Mouse (Mus musculus) induced T-regulatory cell, adult 2 months (primary cell): ENCODE measurements around the gene Mllt11.

ENCODE experiments used
- DNase-seq: peaks from one replicate; pipeline ENCODE4 v3.0.0-alpha.2; 2012; ENCODE audit warnings: low read depth

Mllt11 gene

GRCm38 (mm10) chr3:95246465-95247231 lies 14.7 kb upstream of the Mllt11 start:
- no peak for DNase-seq

DNA sequence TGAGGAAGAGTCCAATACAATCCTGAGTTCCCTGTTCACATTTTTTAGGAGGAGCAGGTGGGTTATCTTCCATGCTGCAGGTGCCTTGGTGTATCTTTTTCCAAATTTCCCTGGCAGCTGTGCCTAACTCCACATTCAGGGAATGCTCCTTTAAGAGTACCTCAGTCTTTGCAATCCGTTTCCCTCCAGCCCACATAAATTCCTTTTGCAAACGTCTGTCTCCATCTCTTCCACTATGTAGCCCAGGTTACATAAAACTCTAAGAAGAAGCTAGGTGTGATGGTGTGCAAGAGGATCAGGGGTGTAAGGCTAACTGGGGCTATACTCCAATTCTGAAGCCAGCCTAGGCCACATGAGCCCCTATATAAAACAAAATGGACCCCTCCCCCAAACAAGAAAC lies 11.1 kb upstream of the Mllt11 start:
- no peak for DNase-seq

- no peak for DNase-seq
Observed at GRCm38 (mm10) chr3:95241498-95241897, 9.5 kb upstream of the Mllt11 start, which contains the start of gene Gm128. Gene Gm128, minus strand, starts transcription at chr3:95241598.

- DNase-seq, result peak; percentile 18
Observed at GRCm38 (mm10) chr3:95240900-95241299, 8.9 kb upstream of the Mllt11 start.

GRCm38 (mm10) chr3:95239971-95240370 lies 8.0 kb upstream of the Mllt11 start:
- no peak for DNase-seq

- DNase-seq, result peak; percentile 43
Observed at GRCm38 (mm10) chr3:95239022-95239421, 7.1 kb upstream of the Mllt11 start.

DNA sequence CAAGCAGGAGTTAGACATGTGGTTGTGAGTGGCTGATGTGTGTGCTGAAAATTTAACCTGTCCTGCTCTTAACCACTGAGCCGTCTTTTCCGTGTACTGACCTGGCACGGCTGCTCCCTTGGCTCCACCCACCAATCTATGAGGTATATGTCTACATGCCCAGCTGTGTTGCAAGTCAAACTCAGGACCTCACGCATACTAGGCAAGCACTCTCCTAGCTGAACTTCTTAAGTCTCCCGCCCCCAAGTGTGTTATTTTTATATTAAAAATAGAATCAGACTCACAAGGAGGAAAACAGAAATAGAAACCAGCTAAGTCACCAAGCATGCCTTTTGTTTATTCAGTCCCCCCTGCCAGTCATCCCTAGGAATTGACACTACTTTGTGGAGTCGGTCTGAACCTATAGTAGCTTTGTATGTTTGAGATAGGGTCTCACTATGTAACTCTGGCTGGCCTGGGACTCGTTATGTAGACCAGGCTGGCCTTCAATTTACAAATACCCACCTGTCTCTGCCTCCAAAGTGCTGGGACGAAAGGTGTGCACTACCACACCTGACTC lies 5.6 kb upstream of the Mllt11 start:
- DNase-seq, result peak; percentile 17

GRCm38 (mm10) chr3:95235386-95236301 lies 3.7 kb upstream of the Mllt11 start:
- peak; percentile 9 for DNase-seq

DNA sequence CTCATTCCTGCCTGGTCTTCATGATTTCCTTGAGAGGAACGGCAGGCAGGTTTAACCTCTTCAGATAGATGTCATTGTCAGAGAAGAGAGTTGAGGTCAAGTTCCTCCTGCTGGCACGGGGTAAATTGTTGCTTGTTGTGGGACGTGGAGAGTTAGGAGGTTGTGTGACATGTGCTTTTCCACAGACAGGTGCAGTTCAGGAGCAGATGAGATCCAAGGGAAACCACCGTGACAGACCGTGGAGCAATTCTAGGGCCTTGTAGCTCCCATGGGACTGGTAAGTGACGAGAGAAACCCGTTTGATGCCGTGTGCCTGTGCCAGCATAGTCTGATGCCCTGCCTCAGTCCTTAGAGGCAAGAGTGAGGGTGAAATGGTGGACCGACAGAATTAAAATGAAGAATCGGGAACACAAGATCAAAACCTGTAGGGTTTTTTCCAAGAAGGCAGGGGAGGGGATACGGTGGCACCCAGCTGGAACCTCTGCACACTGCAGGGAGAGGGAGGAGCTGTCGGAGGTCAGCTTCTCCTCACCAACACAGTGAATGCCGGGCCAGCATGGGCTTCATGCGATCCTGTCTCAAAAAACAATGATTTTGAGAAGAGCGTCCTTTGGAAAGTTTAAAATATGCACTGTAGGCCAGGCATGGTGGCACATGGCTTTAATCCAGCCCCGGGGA lies 1.5 kb upstream of the Mllt11 start:
- no peak for DNase-seq

DNA sequence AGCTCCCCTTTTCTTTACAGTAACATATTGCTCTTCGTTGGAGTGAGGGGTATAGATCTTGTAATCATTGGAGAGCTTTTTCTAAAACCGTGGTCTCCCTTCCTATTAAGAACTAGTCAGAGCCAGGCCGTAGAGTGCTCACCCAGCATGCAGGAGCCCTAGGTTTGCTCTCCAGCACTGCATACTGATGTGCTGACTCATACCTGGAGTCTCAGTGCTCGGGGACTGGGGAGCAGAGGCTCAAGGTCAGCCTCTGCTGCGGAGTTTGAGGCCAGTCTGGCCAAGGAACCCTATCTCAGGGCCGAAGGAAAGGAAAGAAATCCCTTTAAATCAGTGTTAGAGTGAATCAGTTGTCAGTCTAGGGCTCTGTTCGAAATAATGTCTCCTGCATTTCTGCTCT lies 800 bp upstream of the Mllt11 start:
- DNase-seq, result peak; percentile 47

GRCm38 (mm10) chr3:95230495-95231297 lies 1.3 kb downstream of the Mllt11 start:
- DNase-seq, result peak; percentile 57

DNA sequence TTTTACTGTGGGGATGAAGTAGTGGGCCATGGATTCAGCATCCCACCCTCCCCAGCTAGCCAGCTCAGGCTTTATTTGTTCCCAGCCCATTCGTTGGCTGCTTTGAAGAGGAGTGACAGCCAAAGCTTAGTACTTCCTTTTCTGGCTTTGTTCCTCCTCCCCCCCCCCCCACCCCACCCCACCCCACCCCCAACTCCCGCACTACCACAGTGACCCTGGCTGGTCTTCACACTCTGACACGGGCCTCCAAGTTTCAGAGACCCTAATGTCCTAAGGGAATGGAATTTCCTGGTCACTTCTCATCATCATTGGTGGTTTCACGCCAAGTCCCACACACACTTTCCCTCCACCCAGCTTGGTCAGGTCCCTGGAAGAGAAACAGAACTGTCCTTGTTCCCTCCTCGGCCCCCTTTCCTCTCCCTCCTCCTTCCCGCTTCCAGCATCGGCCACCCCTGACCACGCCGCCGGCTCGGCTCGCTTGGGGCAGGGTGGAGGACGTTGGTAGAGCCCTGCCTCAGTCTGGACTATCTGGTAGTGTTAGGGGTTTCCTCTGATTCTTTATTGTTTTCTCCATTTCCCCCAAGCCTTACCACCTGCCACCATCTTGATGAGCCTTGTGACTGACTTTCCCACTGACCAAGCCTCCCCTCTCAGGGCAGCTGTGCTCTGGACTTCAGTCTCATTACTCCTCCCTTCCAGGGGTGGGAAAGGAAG lies 2.0 kb downstream of the Mllt11 start:
- DNase-seq, result peak; percentile 61

- peak; percentile 75 for DNase-seq
Observed at GRCm38 (mm10) chr3:95228894-95229780, 2.8 kb downstream of the Mllt11 start.

DNA sequence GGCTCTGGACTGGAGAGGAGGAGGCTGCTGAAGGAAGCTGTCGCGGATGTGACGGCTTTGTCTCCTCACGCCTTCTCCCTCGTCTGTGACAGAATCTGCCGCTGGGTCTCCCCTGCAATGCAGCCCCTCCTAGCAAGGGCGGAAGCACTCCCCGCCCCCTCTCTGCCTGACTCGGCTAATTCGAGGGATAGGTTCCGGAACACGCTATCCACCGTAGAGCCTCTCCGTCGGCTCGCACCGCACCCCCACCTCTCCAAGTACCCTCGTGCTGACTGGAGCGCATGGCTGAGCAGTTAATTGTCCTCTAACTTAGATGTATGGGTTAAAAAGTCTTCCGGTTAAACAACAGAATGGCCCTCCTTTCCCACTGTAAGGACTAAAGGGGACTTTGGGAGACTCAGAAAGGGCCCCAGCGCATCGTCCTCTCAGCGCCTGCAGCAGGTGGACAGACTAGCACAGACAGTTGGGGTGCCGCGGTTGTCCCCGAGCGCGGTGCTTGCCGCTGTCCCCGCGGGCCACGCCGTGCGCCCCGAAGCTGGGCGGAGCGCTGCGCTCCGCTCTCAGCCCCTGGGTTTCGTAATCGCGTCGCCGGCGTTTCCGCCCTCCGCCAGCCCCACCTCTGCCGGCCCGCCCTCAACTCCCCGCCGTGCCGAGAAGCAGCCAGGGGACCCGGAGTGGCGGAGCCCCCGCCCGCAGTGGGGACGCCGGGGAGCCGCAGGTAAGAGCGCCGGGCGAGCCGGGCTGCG lies 3.6 kb downstream of the Mllt11 start, which contains the start of gene Cdc42se1:
TSS of gene Cdc42se1 (plus strand) at position 585 of the 746 bp plus-strand sequence.
- DNase-seq, result peak; percentile 92

DNA sequence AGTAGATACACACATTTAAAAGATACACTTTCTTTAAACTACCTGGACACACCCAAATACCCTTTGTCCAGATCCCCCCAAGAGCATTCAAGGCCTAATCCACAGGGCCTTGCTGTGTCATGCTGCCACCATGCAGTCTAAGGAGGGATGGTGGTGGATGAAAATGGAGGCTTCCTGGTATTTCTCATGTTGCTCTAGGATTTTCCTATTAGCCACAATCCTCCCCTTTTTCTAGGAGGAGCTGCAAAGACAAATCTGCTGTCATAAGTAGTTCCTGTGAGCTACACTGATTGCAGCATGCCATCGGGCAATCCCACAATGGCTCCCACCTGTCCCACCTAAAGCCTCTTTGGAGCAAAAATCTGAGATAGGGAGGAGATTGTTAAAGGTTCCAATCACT lies 4.8 kb downstream of the Mllt11 start:
- DNase-seq, result no peak

GRCm38 (mm10) chr3:95224295-95224694 lies 7.7 kb downstream of the Mllt11 start:
- DNase-seq, result peak; percentile 49

DNA sequence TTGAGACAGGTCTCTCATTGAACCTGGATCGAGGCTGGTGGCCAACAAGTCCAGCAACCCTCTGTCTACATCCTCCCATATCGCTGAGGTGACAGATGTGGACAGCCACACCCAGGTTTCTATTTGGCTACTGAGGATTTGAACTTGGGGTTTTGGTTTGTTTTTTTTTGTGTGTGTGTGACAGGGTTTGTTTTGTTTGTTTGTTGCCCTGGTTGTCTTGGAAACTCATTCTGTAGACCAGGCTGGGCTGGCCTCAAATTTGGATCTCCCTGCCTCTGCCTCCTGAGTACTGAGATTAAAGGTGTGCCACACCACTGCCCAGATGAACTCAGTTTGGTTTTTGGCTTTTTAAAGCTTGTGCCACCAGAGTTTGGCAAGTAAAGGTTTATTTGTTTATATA lies 8.9 kb downstream of the Mllt11 start:
- peak; percentile 85 for DNase-seq

- DNase-seq, result peak; percentile 58
Observed at GRCm38 (mm10) chr3:95218466-95219137, 13.4 kb downstream of the Mllt11 start.
